Mouse (Mus musculus): Measurements from ENCODE around the gene Rcsd1.
A peak's percentile ranks its signal among the peaks of the same experiment; 100 is the strongest.

Rcsd1 gene

GRCm38 (mm10) chr1:165662426-165663192 is 46.9 kb downstream of the Rcsd1 start:
- no peak for DNase-seq (ENCODE audit: low read depth, low spot score)

- no peak for DNase-seq (ENCODE audit: low read depth, low spot score)
Observed at GRCm38 (mm10) chr1:165661725-165662124, 47.8 kb downstream of the Rcsd1 start.

GRCm38 (mm10) chr1:165661191-165661590 is 48.4 kb downstream of the Rcsd1 start:
- no peak for DNase-seq (ENCODE audit: low read depth, low spot score)

GRCm38 (mm10) chr1:165660774-165661173 is 48.8 kb downstream of the Rcsd1 start:
- peak; percentile 71 for DNase-seq (ENCODE audit: low read depth, low spot score)

DNA sequence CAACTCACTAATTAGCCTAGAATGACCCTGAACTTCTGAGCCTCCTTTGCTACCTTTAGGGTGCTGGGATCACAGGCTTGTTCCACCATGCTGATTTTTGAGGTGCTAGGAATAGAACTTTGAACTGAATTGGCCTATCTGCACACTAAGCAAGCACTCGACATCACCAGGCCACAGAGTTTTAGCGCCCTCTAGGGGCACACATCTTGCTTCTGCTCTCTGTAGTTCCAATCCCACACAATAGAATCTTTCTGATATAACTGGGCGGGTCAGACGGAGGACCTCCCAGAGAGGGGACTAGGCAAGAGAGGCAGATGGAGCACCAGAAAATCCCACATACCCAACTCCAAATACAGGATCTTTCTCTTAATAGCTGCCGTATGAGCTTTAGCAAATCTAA is 51.0 kb downstream of the Rcsd1 start:
- peak; percentile 84 for DNase-seq (ENCODE audit: low read depth, low spot score)

GRCm38 (mm10) chr1:165655482-165655881 is 54.1 kb downstream of the Rcsd1 start:
- DNase-seq (ENCODE audit: low read depth, low spot score) = no peak

DNA sequence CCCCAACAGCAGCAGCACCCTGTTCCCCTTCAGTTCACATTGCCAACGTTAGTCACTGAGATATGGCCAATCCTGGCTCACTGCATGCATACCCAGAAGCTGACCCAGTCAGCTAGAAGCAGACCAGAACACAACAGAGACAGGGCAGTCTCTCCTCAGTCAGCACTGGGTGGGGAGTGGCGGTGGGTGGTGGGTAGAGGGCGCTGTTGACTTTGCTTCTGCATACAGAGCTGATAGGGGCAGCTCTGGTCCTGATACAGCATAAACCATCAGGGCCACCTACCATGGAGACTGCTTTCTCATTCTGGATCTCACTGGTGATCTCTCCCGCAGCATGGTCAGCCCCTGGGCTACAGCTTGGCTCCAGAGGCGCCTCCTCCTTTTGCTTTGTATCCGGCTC is 54.5 kb downstream of the Rcsd1 start:
- DNase-seq (ENCODE audit: low read depth, low spot score) = no peak

DNA sequence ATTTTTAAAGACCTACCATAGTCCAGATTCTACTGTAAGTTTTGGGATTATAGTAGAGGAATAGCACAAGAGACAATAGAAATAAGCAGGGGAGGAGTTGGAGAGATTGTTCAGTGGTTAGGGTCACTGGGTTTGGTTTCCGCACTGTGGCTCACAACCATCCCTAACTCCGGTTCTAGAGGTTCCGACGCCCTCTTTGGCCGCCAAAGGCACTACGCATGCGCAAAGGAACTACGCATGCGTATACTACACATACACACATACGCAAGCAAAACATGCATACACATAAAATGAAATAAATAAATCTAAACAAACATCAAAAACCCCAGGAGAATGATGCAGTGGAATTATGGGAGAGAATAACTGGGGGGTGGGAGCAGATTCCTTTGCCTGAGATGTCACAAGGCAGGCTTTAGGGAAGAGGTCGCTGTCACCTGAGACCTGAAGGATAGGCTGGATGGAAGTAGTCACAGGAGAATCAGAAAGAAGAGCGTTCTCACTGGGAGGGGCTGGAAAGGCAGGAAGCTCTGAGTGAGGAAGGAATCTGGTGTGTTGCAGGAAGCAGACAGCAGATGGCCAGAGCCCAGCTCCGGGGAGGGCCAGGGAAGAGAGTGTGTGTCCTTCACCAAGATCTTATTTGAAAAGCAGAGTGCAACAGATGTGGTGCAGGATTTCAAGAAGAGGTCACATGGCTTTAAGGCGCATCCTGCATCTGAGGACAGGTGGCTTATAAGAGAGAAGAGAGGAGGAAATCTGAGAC is 56.3 kb downstream of the Rcsd1 start:
- DNase-seq (ENCODE audit: low read depth, low spot score) = peak; percentile 45

DNA sequence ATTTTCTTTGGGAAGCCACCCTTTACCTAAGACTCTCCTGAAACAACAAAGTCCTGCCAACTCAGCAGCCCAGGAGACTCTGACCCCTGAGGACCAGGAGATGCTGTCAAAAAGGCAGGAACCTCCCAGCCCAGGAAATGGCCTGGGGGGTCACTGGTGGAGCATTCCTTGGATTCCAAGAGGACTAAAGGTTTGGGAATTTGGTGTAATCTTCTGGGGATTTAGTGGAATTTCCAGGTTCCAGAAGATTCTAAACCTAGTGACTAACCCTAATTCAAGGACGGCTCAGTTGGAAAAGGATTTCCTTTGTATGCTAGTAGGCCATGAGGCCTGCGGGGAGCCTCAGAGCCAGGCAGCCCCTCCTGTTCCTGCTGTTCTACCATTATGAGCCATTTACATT is 57.0 kb downstream of the Rcsd1 start:
- no peak for DNase-seq (ENCODE audit: low read depth, low spot score)

DNA sequence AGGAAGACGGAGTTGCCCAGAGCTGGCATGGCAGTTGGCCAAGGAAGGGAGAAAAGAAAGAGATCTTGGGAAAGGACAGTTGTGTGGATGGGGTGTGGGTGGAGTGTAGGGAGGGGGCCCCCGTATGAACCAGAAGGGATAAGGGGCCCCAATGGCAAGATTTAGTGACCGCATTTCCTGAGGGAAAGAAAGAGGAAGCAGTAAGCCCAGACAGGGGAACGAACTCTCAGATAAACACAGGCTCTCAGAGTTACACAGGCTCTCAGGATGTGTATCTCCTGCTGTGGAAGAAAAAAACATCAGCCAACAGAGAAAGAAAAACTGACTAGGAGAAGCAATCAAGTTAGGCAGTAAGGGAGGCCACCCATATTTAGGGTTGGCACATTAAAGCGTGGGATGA is 58.4 kb downstream of the Rcsd1 start:
- DNase-seq (ENCODE audit: low read depth, low spot score) = no peak

DNA sequence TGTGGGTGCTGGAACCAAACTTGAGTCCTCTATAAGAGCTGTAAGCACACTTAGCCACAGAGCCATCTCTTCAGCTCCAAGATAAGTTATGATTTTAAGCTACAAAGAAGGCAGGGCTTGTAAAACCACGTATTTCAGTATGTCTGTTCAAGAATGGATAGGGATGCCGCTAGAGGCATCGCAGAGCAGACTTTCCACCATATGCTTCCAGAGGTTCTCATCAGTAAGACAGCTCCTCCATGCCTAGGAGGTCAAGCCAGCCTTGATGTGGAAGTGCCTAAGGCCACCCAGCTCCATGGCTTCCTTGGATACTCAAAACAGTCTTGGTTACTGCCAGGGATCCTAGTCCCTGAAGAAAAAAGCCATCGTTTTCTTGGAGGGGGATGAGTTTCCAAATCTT is 64.5 kb downstream of the Rcsd1 start:
- no peak for DNase-seq (ENCODE audit: low read depth, low spot score)

GRCm38 (mm10) chr1:165643735-165644134 is 65.8 kb downstream of the Rcsd1 start:
- no peak for DNase-seq (ENCODE audit: low read depth, low spot score)

- peak; percentile 82 for DNase-seq (ENCODE audit: low read depth, low spot score)
Observed at GRCm38 (mm10) chr1:165642780-165643311, 66.7 kb downstream of the Rcsd1 start.

- DNase-seq (ENCODE audit: low read depth, low spot score) = peak; percentile 87
Observed at GRCm38 (mm10) chr1:165641786-165642771, 67.5 kb downstream of the Rcsd1 start.

DNA sequence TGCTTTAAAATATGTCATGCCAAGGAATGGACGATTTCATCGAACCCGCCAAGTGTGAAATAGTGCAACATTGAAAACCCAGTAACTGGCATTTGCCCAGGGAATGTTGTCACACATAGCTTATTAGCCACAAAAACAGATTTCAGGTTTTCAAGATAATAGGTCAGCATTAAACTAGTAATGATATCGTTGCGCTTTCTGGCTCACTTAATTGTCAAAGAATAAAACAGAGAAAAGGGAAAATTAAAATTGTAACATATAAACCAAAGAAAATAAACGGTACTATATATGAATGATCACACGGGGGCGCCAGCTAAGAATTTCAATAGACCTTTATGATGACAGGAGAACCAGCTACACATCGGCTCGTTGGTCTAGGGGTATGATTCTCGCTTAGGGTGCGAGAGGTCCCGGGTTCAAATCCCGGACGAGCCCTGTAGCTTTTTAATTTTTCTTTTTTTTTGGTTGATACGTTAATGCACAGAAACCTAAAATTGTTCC is 68.2 kb downstream of the Rcsd1 start:
- DNase-seq (ENCODE audit: low read depth, low spot score) = peak; percentile 82

DNA sequence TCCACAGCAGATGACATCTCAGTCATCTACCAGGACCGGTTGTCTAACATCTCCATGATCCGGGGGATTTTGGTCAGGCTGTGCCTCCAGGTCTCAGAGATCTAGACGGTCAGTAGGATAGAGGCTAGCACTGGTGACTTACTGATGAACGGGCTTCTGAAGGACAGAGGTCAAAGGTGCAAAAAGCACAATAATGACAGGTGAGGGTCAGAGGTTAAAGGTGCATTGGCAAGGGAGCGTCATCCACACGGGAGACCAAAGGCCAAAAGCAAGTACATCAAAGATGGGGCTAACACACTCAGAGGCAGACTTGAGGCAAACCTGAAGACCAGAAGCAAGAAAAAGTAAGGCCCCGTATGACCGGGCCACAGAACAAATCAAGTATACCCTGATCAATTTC is 73.3 kb downstream of the Rcsd1 start:
- DNase-seq (ENCODE audit: low read depth, low spot score) = no peak

- no peak for DNase-seq (ENCODE audit: low read depth, low spot score)
Observed at GRCm38 (mm10) chr1:165635055-165635897, 74.3 kb downstream of the Rcsd1 start.

DNA sequence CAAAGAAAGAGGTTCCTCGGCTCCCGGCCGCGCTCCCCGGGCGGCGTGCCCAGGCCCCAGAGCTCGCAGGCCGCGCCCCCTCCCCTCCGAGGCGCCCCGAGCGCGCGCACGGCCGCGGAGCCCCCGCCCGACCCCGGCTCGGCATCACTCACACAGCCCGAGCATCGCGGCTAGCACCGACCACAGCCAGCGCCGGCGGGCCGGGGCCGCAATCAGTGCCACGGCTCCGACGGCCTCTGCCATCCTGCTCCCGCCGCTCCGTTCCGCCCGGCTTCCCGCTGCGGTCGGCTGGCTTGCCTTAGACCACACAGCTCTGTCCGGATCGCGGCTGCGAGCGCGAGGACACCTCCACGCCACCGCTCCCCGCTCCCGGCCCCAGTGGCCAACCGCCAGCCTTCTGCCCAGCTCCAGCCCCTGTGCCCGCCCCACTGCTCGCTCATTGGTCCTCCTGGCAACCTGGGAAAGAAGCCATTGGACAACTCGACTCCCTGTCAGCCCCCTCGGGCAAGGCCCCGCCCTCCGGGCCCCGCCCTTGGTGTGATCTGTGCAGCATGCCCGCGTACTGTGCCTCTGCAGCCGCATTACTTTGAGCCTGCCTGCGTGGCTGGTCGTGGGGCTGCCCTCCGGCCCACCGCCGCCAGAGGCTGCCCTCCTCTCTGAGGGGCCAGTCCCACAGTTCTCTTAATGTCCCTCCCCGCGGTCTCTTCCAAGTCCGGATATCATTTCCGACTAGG is 75.2 kb downstream of the Rcsd1 start, which contains the start of gene Mpzl1:
TSS of gene Mpzl1 (minus strand) at position 388 of the 734 bp plus-strand sequence.
- DNase-seq (ENCODE audit: low read depth, low spot score) = peak; percentile 99

DNA sequence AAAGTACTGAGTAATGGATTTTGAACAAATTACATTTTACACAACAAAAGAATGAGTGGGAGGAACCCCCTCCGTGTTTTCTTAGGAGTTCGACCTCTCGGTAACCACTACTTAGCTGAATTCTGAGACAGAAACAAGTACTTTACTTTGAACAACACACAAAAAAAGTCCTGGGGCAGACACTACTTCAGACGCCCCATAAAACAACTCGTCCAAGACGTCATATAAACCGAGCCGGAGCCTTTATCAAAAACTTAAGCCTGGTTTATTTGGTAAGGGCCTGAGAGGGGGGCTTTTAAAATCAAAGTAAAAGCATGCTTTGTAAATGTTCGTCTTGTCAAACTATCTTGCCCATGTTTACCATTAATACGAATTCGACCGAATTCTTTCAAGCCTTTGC is 76.2 kb downstream of the Rcsd1 start:
- no peak for DNase-seq (ENCODE audit: low read depth, low spot score)

GRCm38 (mm10) chr1:165631136-165631535 is 78.4 kb downstream of the Rcsd1 start:
- DNase-seq (ENCODE audit: low read depth, low spot score) = no peak
